Mouse (Mus musculus) spleen, postnatal 4 days (tissue): ENCODE data around the gene Psmd7.

Experiments used
- DNase-seq, 2 experiments: peaks; one replicate each; pipeline ENCODE4 v3.0.0; 2022; ENCODE audit warnings: low spot score in 2 of 2

The Psmd7 gene

DNA sequence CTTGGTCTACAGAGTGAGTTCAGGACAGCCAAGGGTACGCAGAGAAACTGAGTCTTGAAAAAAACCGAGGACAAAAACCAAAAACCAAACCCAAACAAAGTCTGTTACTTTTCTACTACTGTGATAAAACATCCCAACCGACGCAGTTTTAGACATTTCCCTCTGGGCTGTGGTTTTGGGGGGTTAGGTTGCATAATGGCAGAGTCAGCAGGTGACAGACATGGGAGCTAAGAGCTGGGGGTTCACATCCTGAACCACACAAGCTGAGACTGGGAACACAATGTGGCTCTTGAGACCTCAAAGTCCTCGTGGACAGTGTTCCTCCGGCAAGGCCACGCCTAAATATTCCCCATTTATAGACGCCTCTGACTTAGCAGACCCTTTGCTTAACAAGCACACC, 10.1 kb downstream of the Psmd7 start:
- no peak for DNase-seq

GRCm38 (mm10) chr8:107577640-107578039, 10.6 kb downstream of the Psmd7 start:
- DNase-seq: no peak

- peak; percentile 81 to 90 for DNase-seq
These were observed 11.6 kb downstream of the Psmd7 start for GRCm38 (mm10) chr8:107576702-107577101.

DNA sequence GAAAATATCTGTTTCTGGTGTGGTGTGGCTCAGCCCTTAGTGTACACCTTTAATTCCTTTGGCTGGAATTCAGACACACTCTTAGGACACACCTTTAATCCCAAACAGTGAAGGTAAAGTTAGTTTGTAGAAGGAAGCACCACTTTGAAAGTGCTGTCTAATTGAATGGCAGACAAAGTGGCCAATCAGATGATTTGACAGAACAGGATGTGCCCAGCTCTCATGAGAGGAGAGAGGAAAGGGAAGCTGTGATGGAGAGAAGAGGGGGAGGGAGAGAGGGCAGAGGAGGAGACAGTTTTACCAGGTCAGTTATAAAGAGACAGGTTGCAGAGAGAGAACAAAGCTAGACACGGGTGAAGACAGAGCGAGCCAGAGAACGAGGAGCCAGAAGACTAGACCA, 13.5 kb downstream of the Psmd7 start:
- DNase-seq: no peak

- peak; percentile 77 to 94 for DNase-seq
These were observed 15.8 kb downstream of the Psmd7 start for GRCm38 (mm10) chr8:107572497-107572896.

DNA sequence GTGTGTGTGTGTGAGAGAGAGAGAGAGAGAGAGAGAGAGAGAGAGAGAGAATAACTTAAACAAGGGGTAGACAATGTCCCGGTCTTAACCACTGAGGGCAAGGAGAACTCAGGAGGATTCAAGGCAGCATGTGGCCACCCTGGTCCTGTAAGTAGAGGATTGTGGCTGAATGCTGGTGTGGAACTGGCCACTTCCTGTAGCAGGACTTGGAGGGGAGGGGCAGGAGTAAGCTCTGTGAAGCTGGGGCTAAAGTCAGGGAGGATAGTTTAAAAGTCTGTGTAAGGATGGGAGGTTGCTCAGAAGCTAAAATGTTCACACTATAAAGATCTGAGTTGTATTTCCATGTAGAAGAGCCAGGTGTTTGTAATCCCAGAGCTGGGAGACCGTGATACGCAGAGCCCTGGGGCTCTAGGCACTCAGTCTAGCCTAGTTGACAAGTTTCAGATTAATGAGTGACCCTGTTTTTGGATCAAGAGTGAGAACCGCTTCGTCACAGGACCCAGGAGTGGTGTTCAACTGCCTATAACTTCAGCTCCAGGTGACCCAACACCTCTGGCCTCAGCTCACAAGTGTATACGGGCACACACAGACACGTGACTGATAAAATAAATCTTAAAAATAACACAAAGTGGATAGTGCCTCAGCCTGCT, 16.7 kb downstream of the Psmd7 start:
- DNase-seq: no peak

DNA sequence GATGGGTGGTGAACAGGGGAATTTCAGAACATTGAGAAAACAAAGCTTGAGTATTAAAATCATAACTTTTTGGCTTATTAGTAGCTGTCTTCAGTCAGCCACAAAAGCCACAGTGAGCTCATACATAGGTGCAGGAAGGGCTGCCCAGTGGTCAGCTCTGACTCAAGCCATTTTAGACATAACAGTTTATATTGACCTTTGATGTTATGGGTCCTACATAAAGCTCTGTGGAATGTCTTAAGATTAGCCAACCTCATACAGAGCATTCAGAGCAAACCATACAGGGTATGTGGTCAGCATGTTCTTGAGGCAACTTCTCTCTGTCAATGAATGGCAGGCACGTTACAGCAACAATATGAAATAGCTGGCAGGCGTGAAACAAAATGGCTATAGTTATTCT, 17.2 kb downstream of the Psmd7 start:
- DNase-seq: no peak

DNA sequence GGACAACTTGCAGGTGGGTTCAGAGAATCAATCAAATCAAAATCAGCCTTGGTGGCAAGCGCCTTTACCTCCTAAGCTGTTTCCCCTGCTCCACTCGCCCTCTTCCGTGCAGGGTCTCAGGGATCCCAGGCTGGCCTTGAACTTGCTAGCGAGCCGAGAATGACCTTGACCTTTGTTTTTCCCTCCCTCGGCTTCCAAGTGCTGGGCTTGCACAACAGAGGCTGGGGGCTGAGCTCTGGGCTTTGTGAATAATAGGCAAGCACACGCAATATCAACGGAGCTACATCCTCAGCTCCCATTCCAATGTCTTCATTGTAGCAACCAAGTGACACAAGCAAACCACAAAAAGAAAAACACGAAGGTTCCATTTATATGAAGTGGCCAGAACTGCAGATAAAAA, 26.1 kb downstream of the Psmd7 start:
- no peak for DNase-seq

DNA sequence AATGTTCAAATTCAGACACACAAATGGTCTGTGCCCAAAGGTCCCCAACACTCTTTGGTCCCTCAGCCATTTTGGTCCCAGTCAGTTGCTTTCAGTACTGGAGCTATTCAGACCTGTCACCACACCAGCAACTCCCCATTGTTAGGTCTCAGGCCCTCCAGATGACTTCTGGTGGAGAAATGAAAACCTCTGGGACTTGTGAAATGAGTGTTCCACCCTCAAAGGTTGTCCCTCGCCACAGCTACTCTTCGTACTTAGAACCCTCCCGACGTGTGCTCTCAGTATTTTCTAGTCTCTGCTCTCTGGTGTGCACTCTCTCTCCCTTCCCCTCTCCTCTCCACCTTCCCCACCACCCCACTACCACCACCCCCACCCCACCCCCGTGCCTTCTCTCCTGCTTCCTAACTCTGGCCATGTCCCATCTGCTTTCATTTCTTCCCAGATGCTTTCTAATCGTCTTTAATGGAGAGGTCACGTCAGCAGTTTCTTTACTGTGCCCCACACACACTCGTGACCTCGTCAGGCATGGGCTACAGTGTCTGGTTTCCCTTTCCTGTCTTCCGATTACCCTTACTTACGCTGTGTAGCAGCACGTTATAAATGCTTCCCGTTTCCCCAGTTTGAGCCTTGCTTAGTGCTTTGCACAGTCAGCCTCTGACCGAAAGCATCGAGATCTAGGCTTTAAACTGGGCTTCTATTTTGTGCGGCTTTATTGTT, 27.3 kb downstream of the Psmd7 start:
- DNase-seq: no peak

DNA sequence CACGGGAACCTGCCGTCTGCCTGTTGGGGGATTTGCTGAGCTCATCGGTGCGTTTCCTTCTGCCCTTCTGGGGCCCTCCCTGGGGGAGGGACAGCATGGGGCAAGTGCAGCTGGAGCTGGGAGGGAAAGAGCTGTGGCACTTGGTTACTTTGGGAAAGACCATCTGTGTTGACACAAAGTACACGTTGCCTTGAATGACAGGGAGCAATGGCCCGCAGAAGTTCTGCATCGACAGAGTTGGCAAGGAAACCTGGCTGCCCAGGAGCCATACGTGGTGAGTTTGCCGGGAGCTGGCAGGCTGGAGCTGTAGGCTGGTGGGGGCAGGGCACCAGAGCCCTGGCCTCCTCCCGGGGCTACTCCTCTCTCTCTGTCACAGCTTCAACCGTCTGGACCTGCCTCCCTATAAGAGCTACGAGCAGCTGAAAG, 31.7 kb downstream of the Psmd7 start:
- no peak for DNase-seq

DNA sequence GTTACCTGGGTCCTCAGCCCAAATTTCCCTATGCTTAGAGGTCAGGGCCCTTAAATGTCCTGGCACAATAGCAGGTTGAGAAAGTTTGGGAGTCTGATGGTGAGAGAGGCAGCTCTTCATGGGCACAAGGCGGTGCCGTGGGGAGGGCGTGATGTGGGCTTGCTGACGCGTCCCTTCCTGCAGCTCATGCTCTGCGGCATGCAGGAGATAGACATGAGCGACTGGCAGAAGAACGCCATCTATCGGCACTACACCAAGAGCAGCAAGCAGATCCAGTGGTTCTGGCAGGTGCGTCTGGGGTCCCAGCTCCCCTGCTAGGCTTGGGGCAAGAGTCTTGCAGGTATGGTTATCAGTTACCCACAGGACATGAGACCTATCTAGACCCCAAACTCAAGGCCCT, 33.0 kb downstream of the Psmd7 start:
- DNase-seq: no peak

GRCm38 (mm10) chr8:107552234-107552633, 36.0 kb downstream of the Psmd7 start:
- no peak for DNase-seq

DNA sequence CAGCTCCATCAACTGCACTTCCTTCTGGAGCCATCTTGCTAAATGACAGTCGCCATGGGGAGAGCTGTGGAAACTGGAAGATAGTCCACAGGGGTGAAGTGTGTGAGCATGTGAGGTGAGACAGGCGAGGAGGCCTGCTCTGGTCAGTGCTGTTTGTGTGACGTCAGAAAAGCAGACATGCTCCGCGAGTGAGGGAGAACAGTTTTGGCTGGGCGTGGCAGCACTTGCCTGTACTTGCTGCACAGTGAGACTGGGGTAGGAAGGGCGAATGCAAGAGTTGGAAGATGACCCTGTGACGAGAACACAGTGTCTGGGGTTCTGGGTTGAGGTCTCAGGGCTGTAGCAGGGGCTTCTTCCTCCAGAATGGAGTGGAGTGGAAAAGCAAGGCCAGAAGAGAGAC, 41.4 kb downstream of the Psmd7 start:
- no peak for DNase-seq

DNA sequence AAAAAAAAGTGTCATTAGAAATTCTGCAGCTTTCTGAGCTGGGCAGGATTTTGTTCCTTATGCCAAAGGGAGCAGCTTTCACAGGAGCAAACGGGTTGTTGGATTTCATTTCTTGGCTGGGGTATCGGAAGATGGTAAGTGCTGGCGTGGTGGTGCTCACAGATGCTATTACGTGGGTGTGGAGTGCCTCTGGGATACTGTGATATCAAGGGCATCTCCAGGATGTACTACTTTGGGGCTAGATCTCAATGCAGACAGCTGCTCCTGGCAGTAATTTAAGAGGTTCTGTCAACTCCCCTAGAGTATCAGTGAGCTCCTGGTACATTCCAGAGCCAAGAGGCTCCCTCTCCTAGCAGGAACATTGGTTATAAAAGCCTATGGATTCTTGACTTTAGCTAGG, 42.1 kb downstream of the Psmd7 start:
- DNase-seq: no peak

GRCm38 (mm10) chr8:107545621-107546152, 42.6 kb downstream of the Psmd7 start:
- no peak for DNase-seq

DNA sequence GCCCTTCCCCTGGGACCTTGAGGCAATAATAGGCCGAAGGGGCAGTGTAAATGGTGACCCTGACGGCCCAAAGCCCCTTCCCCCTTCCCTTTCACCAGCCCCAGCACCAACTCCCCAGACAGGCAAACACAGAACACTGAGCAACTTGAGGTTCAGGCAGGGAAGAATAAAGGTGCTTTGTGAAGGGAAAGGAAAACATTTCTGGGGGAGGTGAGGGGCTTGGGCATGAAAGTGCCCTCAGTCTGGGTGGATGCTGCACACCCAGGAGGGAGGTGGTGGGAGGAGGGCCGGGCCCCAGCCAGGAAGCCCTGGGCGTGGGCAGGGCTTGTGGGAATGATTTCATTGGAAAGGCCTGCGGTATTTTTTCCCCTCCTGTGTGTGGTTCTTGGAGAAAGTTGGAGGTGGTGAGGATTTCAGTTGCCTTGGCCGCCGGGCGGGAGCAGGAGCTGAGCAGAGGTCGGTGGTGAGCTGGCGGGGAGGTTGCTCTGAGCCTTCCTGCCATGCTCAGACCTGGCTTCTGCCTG, 43.6 kb downstream of the Psmd7 start:
- no peak for DNase-seq

- no peak for DNase-seq
These were observed 44.1 kb downstream of the Psmd7 start for GRCm38 (mm10) chr8:107544211-107544610.

GRCm38 (mm10) chr8:107543714-107544113, 44.5 kb downstream of the Psmd7 start:
- DNase-seq: no peak

DNA sequence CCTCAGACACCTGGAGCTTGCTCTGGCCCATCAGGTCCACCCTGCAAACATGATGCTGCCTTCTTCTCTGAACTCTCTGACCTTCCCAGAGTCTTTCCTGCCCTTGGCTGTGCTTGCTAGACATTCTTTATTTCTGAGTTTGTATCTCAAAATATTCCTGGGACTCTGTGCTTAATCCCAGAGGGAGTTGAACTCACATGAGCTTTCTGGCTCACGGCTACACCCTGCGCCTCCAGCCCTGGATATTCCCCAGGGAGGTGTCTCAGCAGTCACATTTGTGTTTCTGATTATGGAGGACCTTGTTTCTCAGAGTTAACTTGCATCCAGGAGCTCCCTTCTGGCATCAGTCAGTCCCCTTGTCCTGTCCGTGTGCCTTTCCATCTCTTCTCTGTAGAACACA, 46.1 kb downstream of the Psmd7 start:
- DNase-seq: no peak

- no peak for DNase-seq
These were observed 46.9 kb downstream of the Psmd7 start for GRCm38 (mm10) chr8:107541369-107541768.

- DNase-seq: no peak
These were observed 47.6 kb downstream of the Psmd7 start for GRCm38 (mm10) chr8:107540623-107541022.

GRCm38 (mm10) chr8:107537472-107537871, 50.8 kb downstream of the Psmd7 start:
- DNase-seq: no peak
